Mouse (Mus musculus) gastrocnemius, adult 8-10 months (tissue): ENCODE measurements at regions not wholly inside any gene's neighbourhood (a gene's known extent, or its start where the extent isn't known, plus 50 kb on each side); places are given as distances from the start of the nearest gene placed in this dataset.
"Not testable (repeated sequence)": the region's sequence is repeated elsewhere in the genome, so short reads cannot be mapped to it uniquely, and the experiment has no call there.

Source experiments
- DNase-seq, 2 experiments: peaks; one replicate each; pipeline ENCODE4 v3.0.0; 2022; ENCODE audit warnings: low spot score in 2 of 2

DNA sequence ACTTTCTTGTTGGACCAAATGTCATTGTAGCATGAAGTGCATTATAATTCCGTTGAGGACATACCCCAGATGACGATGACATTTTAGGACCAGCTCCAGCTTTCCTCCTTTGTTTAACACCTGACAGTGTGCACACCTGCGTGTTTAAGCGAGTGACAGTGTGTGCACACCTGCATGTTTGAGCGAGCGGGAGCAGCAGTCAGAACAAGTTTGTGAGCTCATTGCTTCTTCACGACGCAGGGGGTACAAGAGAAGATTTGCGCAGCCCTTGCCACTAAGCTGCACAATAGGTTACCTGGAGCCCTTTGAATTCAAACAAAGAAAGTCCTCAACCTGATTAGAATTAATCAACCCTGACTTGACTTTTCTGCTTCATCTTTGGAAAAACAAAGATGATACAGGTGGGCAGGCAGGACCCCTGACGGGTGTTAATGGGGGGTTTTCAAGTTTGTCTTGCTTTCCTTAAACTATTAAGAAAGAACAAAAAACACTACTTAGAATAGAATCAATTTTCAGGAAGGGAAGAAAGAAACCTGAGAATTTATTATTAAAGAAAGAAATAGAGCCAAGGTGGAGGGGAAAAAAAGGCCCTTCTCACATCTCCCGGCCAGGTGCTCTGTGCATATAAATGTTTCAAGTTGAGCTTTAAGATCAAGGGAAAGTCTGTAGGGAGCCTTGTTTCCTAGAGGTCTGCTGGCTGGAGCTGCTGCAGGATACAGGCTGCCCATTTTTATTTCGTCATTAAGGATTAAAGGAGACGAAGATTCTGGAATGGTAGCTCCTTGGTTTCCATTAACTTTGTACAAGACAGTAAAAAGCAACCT lies 144.8 kb upstream of the Ttc29 start:
- DNase-seq, result no peak

DNA sequence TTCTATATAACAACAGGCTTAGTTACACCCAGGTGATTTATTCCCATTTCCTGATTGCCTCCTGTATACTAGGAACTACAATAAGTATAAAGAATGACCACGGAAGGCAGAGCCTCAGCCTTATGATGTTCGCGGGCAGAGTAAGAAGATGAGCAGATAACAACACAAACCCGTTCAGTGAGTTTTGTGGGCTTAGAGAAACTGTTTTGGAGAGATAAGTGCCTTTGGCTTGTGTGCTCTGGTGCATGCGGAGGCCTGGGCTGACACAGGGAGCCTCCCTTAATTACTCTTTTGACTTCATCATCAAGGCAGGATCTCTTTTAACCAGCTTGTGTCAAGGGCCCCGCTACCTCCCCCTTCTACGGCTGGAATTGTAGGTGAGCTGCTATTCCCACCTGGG lies 139.3 kb upstream of the Ttc29 start:
- DNase-seq, result no peak

DNA sequence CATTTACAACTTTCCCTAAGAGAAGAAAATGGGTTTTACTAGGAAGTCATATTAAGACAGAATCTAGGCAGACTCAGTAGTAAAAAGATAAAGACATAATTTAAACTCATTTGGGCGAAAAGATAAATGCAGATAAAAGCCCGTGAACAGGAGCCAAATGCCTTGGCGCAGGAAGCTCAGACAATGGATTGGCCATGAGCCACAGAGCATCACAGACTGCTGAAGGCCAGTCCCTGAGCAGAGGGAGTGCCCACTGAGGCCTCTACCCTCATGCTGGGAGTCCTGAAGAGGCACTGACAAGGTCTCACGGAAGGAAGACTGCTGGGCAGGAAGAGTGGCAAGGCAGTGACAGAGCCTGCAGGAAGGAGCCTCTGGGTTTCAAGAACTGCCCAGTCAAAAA lies 136.0 kb upstream of the Ttc29 start:
- no peak for DNase-seq

DNA sequence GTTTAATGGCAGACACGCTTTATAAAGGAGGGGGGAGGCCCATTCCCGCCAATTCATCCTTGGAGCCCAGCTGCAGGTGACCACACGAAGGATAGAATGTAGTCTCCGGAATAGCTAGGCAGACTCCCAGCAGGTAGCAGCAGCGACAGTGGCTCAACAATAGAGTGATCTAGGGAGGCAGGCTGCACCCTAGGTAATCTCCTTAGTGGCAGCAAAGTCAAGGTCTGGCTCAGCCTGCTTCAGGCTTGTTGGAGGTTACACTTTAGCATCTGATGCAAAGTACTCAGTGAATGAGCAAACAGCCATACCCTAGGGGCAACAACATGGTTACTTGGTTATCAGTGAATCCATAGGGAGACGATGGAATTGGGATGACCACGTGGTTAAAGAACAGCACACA lies 131.7 kb upstream of the Ttc29 start:
- not testable (repeated sequence) for DNase-seq

DNA sequence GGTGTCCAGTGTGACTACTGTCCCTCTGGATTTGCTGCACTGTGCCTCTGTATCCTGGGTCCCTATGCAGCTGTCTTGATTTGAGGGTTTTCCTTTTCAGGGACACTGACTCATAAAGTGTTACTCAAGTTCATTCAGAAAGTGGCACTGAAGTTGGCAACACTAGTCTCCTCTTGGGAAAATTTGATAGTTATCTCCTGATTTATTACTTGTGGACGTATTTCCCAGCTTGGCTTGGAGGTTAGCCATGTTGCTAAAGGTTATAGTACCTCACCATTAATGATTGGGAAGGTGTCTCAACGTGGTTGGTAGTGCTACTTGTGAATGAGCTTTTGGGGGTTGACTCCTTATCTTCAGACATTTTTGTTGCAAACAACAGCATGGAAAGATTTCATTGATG lies 130.1 kb upstream of the Ttc29 start:
- no peak for DNase-seq

DNA sequence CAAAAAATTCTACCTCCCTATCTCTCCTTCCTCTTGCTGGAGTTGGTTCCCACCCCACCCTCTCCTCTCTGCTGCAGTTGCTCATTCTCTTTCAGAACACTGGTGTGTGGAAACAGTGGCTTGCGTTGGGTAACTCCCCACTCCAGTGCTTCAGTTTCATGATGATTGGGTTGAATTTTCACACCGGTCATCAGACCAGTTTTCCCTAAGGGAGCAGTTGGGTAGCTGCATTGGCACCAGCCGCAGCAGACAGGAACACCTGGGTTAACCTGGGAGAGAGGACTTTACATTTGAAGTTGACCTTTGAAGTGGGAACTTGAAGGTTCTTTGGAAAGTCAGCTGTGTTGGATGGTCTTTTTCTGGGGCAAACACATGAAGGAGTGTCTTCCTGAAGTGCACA lies 126.7 kb upstream of the Ttc29 start:
- no peak for DNase-seq

DNA sequence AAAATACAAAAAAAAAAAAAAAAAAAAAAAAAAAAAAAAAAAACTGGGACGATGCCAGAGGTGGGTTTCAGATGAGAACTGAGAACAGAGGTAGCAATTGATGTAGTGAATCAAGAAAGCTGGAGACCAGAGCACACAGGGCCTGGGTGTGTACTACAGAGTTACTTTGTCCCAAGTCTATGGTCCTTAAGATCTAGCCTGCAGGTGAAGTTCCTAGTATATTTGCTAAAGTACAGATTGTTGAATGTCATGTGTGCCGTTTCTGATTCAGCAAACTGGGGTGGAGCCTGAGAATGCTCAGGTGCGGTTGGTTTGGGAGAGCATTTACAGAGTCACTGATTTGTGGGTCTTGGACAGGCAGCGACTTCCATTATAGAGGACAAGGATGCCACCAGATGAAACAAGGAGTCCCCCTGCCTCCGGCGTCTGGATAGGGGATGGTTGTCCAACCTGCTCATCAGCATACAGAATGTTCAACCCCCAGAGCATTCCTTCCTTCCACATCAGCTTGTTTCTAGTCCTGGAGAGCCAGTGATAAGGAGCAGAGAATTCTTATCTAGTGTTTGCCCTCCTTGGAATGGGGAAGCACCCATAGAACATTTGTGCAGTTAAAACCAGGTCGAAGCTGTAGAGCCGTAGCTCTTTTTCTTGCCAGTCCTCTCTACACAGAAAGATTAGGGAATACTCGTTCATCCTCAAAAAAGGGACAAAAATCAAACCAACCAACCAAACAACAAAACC lies 122.5 kb upstream of the Ttc29 start:
- no peak for DNase-seq

DNA sequence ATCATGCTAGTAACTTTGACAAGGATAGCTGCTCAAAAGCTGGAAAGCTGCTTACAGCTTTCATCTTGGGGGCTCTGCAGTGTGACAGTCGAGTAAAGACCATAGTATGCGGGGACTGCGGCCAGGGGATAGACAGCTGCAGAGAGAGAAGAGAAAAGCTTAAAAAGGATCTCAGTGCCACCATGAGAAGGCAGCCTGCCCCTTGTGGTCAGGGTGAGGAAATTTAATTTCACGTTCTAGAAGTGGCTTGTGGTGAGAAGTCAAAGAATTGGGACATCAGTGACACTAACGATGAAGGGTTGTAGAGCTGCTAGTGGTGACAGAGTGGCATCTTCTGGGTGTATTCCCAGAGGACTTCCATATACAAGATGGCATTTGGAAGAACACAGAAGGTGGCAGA lies 116.7 kb upstream of the Ttc29 start:
- DNase-seq, result no peak

DNA sequence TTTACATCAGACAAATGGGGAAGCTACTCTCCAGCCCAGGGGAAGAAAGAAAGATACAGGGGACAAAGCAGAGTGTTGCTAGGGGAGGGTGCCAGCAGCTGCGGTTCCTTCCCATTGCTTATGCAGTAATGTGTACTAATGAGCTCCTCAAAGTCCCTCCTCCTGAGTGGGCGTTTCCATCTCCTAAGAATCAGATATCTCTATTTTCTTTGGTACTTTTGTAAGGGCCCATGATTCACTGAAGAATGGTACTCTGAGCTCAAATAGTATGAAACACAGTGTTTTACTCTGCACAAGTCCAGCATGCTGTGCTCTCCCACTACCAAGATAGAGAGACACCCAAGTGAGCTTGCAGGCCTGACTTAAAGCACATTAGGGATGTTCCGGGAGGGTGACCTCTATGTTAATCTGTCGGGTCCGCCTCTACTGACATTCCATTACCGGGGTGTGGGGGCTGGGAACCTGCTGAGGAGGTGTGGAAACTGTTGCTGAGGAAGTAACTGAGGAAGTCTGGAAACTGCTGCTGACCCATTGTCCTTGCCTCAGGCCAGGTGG lies 114.8 kb upstream of the Ttc29 start:
- no peak for DNase-seq

DNA sequence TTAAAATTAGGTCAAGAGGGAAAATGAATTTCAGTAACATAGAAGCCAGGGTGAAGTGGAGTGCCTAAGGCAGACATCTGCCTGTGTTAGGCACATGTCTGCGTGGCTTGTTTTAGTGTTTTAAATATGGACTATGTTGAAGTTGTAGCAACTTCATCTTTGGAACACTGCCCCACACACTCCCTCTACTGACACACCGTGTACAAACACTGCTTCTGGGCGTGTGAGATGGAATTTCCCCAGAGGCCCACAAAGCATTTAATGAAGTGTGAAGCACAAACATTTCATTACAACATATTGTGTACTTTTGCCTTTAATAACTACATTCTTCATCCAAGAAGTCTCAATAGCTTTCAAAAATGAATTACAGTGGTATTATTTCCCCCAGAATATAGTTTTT lies 114.0 kb upstream of the Ttc29 start:
- DNase-seq, result no peak

DNA sequence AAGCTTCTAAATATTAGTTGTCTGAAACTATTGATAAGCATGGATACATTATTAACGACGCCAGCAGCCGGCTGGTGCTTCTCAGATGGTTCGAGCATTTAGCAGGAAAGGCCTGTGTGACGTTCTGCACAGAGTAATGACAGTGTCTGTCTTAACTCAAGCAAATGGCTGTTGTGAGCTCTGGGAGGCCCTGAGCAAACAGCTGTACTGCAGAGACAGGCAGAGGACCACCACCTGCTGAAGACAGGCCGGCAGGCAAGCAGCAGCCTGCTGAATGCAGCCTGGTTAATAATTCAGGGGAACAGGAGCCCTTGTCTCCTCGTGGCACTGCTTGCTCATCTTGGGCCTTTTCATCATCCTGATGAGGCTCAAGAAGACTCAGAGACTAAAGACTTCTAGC lies 105.8 kb upstream of the Ttc29 start:
- no peak for DNase-seq

DNA sequence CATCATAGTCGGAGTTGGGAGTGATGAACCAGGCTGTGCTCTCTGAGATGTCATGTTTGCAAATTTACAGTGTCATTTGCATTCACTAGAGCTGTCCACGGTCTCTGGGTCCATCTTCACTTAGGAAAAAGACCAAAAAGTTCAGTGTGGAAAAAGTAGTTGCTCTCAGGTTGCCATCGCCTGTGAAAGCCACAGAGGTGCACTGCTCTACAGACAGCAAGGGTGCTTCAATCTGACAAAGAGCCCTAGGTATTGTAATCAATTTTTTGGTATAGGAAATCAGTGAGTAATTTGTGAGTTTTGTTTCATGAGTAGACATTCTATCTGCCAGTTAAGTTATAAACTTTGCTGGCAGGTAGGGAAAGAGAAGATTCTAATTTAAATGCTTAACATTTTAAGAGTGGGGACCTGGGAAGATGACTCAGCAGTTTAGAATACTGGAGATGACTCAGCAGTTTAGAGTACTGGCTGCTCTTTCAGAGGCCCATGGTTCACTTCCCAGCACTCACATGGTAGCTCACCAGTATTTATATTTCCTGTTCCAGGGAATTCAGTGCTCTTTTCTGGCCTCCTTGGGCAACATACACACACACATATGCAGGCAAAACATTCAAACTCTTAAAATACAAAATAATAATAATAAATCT lies 103.0 kb upstream of the Ttc29 start:
- no peak for DNase-seq

DNA sequence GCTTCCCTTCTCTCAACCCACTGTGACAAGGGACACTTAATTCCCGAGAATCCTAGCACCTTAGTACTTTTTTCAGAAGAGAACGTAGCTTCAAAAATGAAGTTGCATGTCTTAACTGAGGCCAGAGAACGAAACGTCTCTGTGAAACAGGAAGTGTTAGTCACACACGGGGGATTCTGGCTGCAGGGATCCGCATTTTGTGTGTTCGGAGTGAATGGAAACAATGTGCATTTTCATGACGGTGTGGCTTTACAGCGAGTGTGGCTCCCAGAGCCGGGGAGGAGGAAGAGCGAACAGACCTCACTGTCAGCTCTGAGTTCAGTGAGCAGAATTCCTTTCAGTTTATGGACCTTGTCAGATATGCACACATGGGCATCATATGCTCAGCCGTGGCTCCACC lies 100.0 kb upstream of the Ttc29 start:
- DNase-seq, result no peak

DNA sequence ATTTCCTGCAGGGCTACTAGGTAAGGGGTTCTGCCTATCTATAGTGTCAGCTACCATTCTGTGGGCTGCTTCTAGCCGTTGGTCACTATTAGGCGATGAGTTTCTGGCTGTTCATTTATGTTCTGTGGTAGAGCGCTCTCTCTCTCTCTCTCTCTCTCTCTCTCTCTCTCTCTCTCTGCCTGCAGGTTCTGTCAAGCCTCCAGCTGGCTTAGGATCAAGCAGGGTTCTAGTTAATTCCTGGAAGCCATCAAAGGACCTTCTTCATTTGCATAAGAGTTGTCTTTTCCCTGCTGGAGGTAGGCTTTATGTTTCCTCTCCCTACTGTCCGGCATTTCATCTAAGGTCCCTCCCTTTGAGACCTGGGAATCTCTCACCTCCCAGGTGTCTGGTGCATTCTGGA lies 98.6 kb upstream of the Ttc29 start:
- no peak for DNase-seq

DNA sequence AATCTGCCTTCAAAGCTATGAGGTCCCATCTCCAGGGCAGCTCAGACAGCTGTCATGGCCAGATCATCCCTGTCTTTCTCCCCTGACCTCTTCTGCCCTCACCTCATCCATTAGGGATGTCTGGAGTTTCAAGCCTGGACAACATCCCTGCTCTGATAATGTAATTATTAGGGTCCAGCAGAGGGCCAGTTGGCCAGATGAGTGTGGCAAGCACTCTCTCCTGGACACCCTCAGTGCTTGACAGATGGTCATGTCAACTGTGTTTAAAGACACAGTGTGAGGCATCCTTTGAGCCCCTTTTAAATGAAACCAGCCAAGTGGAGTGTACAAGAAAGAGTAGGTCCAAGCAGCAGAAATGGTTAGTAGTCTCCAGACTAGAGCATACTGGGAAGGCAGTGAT lies 95.9 kb upstream of the Ttc29 start:
- DNase-seq, result no peak

DNA sequence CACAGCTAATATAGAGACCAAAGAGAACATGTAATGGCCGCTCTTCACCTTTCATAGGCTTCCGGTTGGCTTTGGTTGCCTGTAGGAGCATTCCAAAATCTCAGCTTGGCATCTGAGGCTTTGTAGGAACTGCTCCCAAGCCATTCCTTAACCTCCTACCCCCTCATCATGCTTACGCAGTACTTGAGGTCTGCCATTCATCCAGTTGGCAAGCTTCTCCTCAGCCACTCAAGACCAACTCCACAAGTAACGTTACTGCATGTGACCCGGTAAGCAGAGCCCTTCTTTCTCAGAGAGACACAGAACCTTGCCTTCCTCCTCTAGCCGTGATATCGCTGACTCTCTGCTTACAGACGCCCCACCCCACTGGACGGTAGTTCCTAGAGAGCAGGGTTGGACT lies 94.6 kb upstream of the Ttc29 start:
- no peak for DNase-seq

DNA sequence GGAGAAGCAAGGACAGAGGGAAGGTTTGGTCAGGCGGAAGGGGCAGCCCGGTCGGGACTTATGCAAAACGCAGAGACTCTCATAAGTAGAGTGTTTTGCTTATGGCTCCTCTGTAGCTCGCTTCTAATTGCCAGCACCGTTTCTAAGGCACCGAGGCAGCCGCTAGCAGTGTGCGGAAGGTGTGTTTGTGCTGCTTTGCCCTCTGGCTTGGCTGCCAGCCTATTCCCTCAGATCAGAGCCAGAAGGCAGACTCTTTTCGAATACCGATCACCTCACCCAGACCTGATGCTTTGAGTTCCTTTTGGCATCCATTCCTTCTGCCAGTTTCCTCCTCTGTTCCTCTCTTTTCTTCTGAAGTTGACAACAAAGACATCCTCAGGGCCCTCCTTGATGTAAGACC lies 93.4 kb upstream of the Ttc29 start:
- no peak for DNase-seq

DNA sequence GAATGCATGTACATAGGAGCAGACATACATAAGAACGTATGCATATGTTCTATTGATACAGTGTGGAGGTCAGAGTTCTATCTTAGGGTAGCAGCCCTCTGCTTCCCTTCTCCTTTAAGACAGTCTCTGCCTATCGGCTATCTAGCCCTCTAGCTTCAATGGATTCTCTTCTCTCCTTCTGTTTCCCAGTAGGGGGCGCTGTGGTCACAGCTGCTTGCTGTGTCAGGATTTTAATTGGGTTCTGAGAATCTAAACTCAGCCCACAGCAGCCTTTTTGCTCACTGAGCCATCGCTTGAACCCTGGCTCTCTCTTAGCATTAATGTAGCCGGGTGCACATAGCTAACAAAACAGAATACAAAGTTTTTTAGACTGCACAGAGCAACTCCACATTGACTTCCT lies 88.8 kb upstream of the Ttc29 start:
- DNase-seq, result no peak

DNA sequence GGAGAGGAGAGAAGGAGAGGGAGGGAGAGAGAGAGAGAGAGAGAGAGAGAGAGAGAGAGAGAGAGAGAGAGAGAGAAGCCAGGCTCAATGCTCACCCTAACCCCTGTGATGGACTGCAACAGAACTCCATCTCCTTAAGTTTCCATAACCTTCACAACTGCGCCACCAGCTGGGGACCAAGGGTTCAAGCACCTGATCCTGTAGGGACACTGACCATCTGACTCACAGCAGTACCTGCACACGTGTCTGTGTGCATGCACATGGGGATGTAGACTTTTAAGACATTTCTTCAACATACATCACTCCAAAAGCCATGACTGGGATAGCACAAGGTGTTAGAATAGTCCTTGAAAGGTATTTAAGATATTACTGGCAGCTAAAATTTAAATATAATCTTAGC lies 85.2 kb upstream of the Ttc29 start:
- no peak for DNase-seq

DNA sequence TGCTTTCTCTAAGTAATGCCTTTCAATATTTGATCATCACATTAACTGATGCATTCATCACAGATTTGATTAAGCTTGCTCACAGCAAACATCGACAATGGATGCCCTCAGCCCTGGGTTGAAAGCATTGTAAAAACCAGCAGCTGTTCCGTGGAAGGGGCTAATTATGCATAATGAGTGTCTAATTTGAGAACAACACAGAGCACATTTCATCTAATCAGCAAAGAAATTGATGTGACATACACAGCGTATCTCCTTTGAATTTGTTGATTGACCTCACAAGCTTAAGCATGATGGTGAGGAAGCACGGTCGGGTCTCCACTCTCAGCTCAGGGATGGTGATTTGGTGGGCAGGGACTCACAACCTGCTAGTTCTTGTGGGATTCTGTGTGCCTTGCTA lies 84.0 kb upstream of the Ttc29 start:
- DNase-seq, result no peak

DNA sequence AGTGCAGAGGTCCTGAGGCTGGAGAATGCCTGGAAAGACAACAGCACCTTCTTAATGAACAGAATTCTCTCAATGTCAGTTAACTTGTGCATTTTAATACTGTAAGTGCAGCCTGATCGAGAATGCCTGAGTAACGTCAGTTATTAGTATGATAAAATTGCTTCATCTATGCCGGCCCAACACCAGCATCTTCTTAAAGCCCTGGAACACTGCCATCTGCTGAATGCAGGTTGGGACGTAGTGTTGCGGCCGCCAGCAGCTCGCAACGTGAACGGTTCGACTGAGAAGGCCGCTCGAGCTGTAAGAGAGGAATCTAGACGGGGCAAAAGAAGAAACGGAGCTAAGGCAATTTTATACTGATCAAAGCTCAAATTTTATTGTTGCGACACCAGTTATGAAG lies 73.6 kb upstream of the Ttc29 start:
- DNase-seq, result not testable (repeated sequence)

DNA sequence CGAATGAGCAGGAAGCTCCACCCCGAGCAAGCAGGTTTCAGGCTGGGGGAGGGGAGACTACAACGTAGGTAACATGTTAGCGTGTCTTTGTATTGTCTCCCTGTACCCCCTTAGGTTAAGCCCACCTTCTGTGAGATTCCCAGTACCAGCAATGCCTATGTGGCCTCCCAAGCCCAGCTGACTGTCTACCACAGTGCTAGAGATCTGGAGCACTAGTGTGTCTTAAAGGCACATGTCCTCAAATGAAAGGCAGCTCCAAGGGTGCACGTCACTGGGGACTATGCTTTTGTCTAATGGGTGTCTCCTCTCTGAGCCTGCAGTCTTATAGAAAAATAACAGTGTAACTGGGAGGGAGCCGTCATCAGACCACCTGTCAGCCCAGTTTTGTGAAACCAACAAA lies 65.9 kb upstream of the Ttc29 start:
- no peak for DNase-seq
